Mouse (Mus musculus): ENCODE measurements around the gene S100a11.
"Not testable (repeated sequence)": the region's sequence is repeated elsewhere in the genome, so short reads cannot be mapped to it uniquely, and the experiment has no call there.

Gene S100a11

DNA sequence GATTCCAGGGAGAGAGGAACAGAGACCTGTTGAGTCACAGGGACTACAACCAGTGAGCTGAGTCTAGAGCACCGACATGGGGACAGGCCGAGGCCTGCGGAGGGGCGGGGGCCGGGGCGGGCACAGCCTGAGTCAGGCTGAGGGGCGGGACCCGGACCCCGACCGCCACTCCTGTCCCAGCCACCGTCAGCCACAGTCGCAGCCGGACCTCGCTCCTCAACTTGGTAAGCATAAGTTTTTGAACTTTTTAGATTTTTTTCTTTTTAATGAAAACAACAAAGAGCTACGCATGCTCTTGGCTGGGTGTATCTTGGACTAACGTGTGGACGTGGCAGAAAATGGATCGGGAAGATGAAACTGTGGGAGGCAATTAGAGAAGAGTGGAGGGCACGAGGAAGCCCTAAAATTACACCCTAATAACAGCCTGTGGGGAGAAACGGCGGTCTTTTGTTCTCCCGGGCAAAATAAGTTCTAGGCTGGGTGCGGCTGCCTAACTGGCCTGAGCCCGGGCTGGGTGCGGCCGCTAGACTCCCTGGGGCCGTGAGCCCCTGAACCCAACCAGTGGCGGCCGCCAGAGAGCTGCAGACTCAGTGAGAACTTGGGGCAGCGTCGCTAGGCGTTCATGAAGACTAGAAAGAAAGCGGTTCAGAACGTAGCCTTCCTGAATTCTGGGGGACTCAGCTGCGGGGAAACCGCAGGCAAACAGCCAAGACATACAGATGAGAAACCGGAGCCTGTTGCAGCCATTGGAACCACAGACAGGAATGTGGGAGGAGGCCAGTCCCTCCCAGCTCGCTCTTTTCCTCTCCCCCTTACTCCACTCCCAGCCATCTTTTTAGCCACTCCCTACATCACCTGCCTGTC is at the start of gene S100a11:
S100a11 (plus strand) TSS at position 159 of the 864 bp plus-strand sequence.
- peak; percentile 35 for DNase-seq (ENCODE audit: low spot score)

DNA sequence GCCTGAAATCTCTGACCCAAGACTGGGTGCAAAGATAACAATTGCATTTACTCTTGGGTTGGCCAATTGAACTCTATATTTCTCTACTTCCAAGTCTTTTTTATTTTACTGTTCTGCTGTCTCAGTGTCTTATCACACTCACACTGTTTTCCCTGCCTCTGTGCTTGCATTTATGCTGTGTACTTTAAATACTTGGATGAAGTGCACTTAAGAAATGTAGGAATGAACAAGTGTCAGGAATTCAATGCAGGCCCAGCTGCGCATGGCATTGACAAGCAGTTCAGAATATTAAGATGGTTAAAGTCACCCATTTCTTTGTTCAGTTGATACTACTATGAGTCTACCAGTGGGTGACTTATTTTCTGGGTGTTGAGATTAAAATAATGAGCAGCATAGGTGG is 40.2 kb upstream of the S100a11 start:
- DNase-seq (ENCODE audit: low spot score) = no peak

DNA sequence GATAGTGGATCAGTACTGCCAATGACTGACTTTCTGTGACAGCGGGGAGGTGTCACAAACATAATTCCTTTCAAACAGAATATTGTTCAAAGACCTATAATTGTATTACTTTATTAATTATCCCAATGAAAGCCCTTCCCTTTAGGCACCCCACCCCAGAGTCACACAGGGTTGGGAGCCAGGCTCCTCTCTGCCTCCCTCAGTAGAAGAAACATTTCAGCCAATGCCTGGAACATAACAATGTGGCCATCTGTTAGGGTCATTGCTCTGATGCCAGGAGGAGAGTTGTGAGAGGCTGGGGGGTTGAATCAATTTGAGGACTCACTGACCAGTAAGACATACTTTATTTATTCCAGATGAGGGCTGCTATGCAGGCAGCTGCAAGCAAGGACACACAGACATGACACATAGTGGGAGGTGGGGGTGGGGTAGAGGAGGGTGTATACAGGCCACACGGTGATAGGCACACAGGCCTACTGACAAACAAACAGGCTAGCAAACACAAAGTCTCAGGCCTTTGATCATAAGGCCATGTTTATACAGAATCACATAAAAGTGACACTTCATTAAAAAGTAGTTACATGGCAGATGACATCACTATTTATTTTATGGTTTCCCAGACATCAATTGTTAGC is 38.2 kb upstream of the S100a11 start:
- DNase-seq (ENCODE audit: low spot score) = no peak

DNA sequence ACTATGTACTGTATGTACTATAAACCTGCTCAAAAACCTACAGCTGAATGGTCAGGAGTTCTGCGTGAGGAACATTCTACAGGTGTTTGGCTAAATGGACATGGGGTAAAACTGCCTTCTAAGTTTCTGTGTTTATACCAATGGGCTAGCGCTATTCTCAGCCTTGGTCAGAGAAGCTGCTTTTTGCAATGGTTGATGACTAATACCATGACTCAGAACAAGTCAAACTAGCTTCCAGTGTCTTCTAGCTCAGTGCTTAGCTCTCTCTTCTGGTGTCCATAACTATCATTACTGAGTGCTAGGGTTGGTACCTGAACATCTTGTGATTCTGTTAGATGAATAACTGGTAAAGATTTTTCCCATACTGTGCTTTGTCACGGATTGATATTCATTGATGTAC is 34.7 kb upstream of the S100a11 start:
- DNase-seq (ENCODE audit: low spot score) = no peak

DNA sequence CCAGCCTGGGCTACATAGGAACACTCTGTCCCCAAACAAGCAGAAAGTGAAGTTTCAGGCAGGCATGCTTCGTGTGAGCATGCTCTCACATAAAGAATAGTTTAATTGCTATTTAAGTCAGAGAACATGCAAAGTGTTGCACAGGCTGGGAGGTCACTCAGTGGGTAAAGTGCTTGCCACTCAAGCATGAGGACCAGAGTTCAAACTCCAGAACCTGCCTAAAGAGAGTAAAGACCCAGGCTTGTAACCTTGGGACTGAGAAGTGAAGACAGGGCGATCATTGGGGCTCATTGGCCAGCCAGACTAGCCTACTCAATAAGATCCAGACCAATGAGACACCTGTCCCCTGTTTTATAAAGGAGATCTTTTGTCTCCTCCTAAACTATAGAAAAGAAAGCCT is 31.7 kb upstream of the S100a11 start:
- DNase-seq (ENCODE audit: low spot score) = no peak

DNA sequence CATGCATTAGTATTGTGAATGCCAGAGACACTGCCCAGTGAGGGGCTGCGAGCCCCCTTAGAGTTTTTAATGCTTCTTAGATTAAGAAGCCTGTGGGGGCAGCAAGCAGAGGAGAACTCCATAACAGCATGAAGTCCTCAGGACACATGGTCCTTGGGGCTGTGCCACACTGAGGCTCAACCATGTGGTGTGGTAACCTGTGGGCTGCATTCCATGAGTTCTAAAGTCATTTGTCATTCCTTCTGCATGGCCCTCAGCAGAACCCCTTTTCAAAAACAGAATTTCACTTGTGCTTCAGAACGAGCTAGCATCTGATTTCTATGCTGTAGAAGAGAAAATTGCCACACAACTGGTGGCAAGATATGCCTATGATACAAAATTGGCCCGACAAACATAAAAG is 28.1 kb upstream of the S100a11 start:
- no peak for DNase-seq (ENCODE audit: low spot score)

DNA sequence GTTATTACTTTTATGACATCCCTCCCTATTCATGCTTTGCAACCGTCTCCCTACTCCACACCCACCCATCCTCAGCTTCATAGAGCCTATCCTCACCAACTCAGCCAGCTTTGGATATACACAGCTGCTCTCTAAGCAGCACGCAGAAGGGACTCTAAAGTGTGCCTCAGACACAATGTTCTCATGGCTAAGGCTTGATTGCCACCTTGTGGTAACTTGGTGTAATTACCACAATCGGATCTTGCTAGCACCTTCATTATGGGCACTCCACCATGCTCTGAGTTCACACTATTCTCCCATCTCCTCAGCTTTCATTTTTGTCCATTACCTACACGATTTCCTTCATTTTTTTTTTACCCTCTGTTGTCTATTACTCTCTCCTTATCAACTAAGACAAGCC is 26.3 kb upstream of the S100a11 start:
- DNase-seq (ENCODE audit: low spot score) = no peak

DNA sequence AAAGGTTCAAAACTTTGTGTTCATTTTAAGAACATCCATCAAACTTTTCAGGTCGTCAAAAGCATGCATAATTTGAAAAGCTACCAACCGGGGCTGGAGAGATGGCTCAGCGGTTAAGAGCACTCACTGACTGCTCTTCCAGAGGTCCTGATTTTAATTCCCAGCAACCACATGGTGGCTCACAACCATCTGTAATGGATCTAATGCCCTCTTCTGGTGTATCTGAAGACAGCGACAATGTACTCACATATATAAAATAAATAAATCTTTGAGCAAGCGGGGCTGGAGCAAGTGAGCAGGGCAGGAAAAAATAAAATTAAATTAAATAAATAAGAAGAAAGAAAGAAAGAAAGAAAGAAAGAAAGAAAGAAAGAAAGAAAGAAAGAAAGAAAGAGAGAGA is 25.5 kb upstream of the S100a11 start:
- DNase-seq (ENCODE audit: low spot score) = not testable (repeated sequence)

DNA sequence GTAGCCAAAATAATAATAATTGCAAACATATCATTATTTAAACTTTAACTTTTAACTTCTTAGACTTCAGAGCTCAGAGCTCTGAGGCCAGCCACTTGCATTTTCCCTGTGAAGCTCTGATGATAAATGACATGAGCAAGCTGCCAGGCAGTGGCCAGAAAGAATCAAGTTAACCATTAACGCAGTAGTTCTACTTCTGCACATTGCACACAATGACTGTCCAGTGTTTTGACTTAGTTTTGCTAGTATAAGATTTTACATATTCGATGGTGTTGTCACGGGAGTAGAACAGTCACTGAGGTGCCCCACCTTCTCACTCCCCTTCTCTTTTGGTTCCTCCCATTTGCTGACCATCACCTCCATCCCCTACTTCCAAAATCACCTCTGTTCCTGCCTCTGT is 23.2 kb upstream of the S100a11 start:
- DNase-seq (ENCODE audit: low spot score) = no peak

DNA sequence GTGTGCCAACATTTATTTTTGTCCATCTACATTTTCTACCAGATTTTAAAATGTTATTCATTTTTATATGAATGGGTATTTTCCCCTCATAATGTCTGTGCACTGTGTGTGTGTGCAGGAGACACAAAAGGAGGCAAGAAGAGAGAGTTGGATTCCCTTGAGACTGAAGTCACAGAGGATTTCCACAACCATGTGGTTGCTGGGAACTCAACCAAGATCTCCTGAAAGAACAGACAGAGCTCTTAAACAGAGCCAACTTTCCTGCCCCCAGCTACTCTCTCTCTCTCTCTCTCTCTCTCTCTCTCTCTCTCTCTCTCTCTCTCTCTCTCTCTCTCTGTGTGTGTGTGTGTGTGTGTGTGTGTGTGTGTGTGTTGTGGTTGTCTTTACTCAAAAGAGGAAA is 21.2 kb upstream of the S100a11 start:
- no peak for DNase-seq (ENCODE audit: low spot score)

DNA sequence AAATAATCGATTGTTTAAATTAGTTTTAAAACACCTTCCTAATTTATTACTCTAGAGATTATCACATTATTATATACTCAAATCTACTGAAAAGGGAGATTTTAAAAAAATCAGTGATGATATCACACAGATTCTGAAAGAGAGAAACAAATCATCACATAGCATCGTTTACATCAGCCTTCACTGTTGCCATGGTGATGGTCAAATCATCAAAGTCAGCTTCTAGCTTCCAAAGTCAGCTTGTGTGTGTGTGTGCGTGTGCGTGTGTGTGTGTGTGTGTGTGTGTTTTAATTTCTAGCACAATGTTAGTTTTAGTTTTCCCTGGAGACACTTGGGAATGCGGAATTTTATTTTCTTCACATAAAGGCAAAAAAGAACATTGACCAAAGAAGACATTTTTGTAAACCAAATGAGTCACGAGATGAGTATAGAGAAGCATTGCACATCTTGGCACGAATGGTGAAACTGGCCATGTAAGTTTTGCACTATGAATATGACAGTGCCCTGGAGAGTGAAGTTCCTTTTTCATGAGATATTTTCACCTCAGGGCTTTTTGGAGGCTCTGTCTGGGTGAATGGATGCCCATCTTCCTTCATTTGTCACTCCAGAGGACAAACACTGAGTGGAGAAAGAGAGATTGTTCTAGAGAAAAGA is 15.6 kb upstream of the S100a11 start:
- no peak for DNase-seq (ENCODE audit: low spot score)

DNA sequence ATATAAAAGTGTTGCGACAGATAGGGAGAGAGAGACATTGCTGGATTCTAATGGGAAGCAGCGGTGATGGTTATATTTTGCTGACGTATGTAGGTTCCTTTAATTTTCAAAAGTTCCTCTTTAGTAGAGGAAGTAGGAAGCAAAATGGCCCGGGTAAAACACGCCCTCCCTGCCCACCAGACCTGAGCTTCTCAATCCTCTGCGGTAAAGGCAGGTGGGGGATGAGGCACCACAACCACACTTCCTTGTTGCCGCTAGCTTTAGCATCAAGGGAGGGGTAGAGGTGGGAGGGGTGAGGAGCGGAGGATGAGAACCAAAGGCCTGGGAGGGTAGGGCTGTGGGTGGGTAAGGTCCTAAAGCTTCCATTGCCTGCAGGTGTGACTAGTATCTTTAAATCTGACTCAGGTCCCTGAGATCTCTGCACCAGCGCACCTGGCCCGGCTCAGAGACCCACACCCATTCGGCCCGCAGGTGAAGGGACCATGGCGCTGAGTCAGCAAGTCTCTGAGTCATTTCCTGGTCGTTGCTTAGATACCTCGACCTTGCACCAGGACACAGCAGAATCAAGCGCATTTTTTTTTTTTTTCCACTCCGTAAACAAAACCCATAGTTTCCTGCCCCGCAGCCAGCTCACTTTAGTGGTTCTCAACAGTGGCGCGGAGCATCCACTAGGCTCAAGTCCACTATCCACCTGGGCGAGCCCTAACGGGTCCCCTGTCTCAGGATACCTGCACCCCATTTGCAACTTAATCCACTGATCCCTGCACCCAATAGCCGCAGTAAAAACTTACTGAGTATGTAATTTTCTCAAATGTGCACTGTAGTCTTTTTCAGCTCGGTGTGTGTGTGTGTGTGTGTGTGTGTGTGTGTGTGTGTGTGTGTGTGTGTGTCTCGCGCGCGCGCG is 14.1 kb upstream of the S100a11 start:
- peak; percentile 23 for DNase-seq (ENCODE audit: low spot score)

DNA sequence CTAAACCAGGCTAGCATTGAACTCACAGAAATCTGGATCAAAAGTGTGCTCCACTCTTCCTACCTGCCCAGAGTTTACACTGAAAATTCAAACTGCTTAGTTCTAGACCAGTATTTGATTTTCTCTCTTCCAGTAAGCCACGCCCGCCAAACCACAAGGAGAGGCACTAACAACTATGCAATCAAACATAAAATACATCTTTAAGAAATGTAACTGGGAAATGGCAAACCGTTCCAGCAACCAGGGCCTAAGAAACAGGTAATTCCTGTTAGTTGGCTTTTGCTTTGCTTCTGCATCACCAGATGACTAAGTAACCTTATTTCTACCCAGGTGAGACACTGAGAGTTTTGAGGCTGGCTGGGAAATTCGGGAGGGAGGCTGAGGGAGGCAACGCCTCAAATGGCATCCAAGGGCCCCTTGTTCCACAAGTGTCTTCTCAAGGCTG is 13.4 kb upstream of the S100a11 start:
- DNase-seq (ENCODE audit: low spot score) = no peak

DNA sequence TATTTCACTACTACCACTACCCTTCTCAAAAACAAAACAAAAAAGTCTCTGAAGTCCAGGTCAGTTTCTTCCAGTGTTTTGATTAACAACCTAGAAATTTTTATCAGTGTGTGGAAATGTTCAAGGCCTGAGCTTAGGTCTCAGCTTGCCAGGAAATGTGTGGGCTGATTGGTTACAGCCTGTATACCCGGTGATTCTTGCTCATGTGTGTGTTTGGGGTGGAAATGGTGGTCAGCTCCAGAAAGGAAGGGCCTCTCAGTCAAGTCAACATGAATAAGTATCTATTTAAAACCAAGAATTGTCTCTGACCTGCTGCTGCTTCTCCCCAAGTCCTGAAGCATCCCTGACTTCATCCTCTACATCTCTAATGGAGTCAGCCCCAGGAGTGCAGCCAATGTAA is 11.0 kb upstream of the S100a11 start:
- DNase-seq (ENCODE audit: low spot score) = peak; percentile 9

DNA sequence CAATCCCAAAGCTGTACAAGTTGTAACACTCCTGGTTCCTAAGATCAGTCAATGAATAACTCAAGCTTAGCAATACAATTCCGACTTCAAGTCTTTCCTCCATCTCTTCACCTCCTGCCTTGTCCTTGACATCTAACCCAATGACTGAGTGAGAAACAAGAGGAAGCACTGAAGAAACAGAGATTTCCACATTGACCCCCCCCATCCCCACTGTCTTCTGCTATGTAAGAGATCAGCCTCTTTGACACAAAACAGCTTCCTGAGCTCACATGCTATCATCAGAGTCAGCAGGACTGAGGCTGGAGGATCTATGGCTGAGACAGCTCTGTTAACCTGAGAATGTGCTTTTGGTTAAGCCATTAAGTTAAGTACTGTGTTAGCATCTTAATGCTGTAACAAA is 9.3 kb upstream of the S100a11 start:
- no peak for DNase-seq (ENCODE audit: low spot score)

DNA sequence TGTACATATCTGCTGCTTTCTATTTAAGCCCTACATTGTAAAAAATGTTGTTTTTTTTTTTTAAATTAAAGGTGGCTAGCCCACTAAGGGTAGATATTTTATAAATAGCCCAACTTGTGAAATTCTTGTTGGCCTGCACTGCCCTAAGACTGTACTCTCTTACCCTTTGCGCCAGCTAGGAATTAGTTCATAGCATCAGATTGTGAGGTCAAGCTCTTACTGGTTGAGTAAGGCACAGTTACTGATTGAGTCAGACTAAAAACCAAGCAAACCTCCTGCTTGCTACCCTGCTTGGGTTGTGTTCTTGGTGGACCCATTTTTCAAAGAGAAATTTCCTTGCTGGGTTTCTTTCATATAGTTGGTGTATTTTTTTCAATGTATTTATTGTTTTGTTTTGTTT is 8.5 kb upstream of the S100a11 start:
- DNase-seq (ENCODE audit: low spot score) = no peak

DNA sequence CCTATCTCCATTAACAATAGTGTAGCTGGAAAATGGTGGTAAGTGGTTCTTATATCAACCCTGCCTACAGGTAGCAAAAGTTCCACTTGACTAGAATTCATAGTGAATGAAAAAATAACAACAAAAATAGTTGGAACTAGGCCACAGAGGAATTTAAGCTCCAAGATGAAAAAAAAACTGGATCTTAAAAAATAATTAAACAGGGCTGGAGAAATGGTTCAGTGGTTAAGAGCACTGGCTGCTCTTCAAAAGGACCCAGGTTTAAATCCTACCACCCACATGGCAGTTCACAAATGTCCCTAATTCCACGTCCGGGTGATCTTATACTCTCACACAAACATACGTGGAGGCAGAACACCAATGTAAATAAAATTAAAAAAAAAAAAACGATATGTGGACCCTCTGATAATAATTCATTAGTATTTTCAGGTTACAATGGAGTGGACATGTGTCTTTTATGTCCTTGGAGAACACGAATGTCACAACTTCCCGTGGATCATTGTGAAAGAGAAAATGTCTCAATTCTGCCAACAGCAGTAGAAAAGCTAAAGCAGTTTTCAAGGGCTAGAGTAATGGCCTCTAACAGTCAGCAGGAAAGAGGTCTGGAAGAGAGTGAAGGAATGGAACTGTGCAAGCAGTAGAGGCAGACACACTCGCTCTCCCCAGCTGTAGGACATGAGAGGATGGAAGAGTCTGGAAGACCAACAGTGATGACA is 7.7 kb upstream of the S100a11 start:
- DNase-seq (ENCODE audit: low spot score) = no peak

DNA sequence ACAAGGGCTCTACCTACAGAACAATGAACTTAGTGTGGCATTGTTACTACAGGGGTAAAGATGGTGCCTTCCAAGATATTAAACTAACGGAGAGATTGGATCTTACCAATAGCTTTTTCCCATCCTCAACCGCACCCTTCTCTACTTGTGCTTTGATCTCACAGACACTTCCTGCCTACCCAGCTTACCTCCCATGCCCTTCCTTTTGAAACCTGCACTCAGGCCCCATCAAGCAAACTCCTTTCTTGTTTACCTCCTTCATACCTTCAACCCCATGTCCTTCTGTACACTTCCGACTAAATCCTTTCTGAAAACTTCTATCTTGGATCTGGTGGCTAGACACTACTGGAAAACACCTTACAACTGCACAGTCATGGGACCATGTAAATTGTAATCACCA is 5.7 kb upstream of the S100a11 start:
- no peak for DNase-seq (ENCODE audit: low spot score)

DNA sequence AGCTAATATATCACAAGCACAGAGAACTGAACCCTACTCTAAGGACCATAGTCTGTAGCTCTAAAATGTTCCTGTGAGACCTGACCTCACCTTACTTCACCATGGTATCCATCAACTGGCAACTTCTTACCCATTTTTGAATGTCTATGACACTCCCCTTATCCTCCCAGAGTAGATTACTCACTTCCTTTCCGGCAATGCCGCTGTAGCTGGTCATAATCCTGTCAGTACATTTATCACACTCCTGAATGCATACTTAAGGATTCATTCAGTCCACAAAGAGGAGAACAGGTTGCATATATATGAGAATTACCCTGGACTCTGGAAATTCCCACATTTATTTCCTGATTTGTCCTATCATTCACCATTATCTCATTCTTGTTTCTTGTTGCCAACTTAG is 2.9 kb upstream of the S100a11 start:
- no peak for DNase-seq (ENCODE audit: low spot score)

DNA sequence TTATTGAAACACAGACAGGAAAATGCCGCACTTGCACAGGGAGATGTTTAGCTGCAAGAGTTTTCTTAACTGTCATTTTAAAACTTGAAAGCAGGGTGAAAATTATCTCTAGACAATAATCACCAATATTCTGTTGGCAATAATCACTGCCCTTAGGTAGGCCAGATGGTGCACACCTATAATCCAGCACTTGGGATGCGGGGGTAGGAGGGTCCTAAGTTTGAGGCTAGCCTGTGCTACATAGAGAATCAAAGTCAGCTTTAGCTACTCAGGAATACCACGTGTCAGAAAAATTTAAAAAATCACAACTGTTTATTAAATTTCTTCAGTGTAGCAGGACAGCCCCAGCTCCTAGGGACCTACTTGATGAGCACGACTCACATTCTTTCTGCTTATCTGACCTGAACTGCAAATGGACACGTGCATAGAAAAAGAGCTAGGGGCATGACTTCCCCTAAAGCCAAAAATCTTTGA is 395 bp upstream of the S100a11 start:
- DNase-seq (ENCODE audit: low spot score) = no peak

DNA sequence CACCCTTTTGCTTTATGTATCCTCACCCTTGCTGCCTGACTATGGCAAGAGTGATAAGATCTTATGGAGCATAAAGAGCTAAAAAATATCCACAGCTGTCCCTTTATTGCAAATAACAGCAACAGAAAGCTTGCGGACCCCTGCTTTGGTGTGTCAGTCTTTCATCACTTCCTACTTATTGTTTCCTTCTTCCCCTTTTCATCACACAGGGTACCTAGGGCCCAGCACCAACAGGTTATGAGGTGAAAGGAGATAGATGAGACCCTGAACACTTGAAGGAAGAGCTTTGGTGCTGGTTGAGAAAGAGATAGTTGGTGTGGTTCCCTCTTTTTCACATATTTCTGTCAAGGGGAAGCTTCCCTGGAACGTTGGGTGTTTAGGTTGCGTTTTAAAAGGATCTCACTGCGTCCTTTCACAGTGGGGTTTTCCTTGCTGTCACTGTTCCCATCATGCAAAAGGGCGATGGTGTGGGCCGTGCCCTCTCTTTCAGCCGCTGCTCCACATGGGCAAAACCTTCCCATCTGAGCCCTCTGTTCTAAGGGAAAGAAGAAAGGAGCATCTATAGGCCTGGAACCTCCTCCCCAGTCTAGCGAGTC is 1.3 kb downstream of the S100a11 start:
- no peak for DNase-seq (ENCODE audit: low spot score)
